Mouse (Mus musculus) spleen, adult 2 months (tissue): ENCODE data around the gene Mettl9. TPM values are rescaled to one million over a fixed set of nuclear protein-coding genes. Genes with fewer than 3 reads are reported as not detected.

ENCODE experiments used
- DNase-seq, 2 experiments: peaks; one replicate each; pipeline versions ENCODE4 v3.0.0 to v3.0.0-alpha.2; 2012 to 2021; ENCODE audit warnings: low spot score in 2 of 2, low read depth in 1 of 2
- H3K27ac ChIP-seq: fragments of 200-500 bp; 2 replicates; pipeline ENCODE4 v1.5.1; 2012; ENCODE audit warnings: low read length, inconsistent platforms; ENCODE audit not compliant: insufficient read depth
- H3K27me3 ChIP-seq: fragments of 200-500 bp; 2 replicates; pipeline ENCODE4 v1.6.1; 2012; ENCODE audit warnings: mild to moderate bottlenecking, moderate library complexity, low read length, inconsistent platforms; ENCODE audit not compliant: control insufficient read depth, insufficient read depth
- H3K36me3 ChIP-seq: fragments of 200-500 bp; 2 replicates; pipeline ENCODE4 v1.6.1; 2012; ENCODE audit warnings: mild to moderate bottlenecking, low read length, inconsistent platforms; ENCODE audit not compliant: control insufficient read depth, insufficient read depth
- H3K4me1 ChIP-seq: fragments of 200-500 bp; 2 replicates; pipeline ENCODE4 v1.6.1; 2011; ENCODE audit warnings: inconsistent platforms; ENCODE audit not compliant: control insufficient read depth, insufficient read depth, insufficient read length
- H3K4me3 ChIP-seq: fragments of 200-500 bp; 2 replicates; pipeline ENCODE4 v1.5.1; 2011; ENCODE audit warnings: mild to moderate bottlenecking, inconsistent platforms; ENCODE audit not compliant: insufficient read depth, insufficient read length; ENCODE audit errors: extremely low read depth
- CTCF ChIP-seq: fragments of 200-500 bp; IDR thresholded peaks from 2 replicates; pipeline ENCODE4 v1.5.1; 2011; ENCODE audit warnings: mild to moderate bottlenecking, inconsistent platforms; ENCODE audit not compliant: insufficient read depth, insufficient read length, insufficient replicate concordance; ENCODE audit errors: extremely low read depth
- POLR2A ChIP-seq: fragments of 200-500 bp; IDR thresholded peaks from 2 replicates; pipeline ENCODE4 v1.6.1; 2011; ENCODE audit warnings: low read depth, low read length, inconsistent platforms
- WGBS: fragments of 180-500 bp; shearing (Covaris S2); methylation state at CpG from one replicate; pipeline ENCODE4 v1.1.7; 2018; 5-methylcytosine and 5-hydroxymethylcytosine counted together
- polyA plus RNA-seq: library from polyadenylated mRNA; depleted of rRNA; stranded (reverse); fragments of >200 nt; gene quantifications from 2 replicates; pipeline ENCODE4 v1.2.3, GENCODE M21; 2012

Gene Mettl9
- polyA plus RNA-seq, 1 experiment: 8.0 TPM

- Histone ChIP-seq H3K27ac (no peak overlapping the region), H3K36me3 (peaks cover 1% of the 10 kb centered on the region; the same call in 1 of the 2 replicates), H3K4me1 (no peaks in the 10 kb centered on the region), H3K27me3 (no peaks in the 10 kb centered on the region), H3K4me3 (no peak overlapping the region)
- WGBS: 84% methylated on average over 4 of the region's 4 CpGs
- TF ChIP-seq POLR2A (no peak), CTCF (no peak)
- DNase-seq: no peak
Observed at GRCm38 (mm10) chr7:121071276-121071675, 37.0 kb downstream of the Mettl9 start.

- no peaks in the 10 kb centered on the region for H3K27me3 ChIP-seq
- 0 out of 2 replicates have a peak, but pooled peaks cover 3% of the 10 kb centered on the region for H3K36me3 ChIP-seq
- no peak for DNase-seq
- no peak for TF ChIP-seq POLR2A
- no peak for TF ChIP-seq CTCF
- WGBS: 69% methylated on average over 5 of the region's 5 CpGs
- no peak overlapping the region for H3K27ac ChIP-seq
- no peaks in the 10 kb centered on the region for H3K4me1 ChIP-seq
- H3K4me3 ChIP-seq: no peak overlapping the region
Observed at GRCm38 (mm10) chr7:121072506-121072905, 38.3 kb downstream of the Mettl9 start.

GRCm38 (mm10) chr7:121074281-121074680 is 40.0 kb downstream of the Mettl9 start, which contains the start of gene Igsf6:
Gene Igsf6 (minus strand): TSS chr7:121074572.
- TF ChIP-seq CTCF (no peak), POLR2A (no peak)
- Histone ChIP-seq H3K4me3 (peak within 1 kb of the TSS; percentile 21), H3K27ac (peak within 1 kb of the TSS; percentile 76), H3K27me3 (no peaks in the 10 kb centered on the region), H3K4me1 (no peaks in the 10 kb centered on the region), H3K36me3 (0 out of 2 replicates have a peak, but pooled peaks cover 3% of the 10 kb centered on the region)
- no peak for DNase-seq
- WGBS: 72% methylated on average over 11 of the region's 11 CpGs

- Histone ChIP-seq H3K27me3 (no peaks in the 10 kb centered on the region), H3K27ac (peak overlapping the region; percentile 76), H3K36me3 (0 out of 2 replicates have a peak, but pooled peaks cover 3% of the 10 kb centered on the region), H3K4me3 (peak overlapping the region; percentile 1; the same call in 1 of the 2 replicates), H3K4me1 (no peaks in the 10 kb centered on the region)
- WGBS: 78% methylated on average over 6 of the region's 6 CpGs
- DNase-seq: no peak
- TF ChIP-seq CTCF (no peak), POLR2A (no peak)
Observed at GRCm38 (mm10) chr7:121074801-121075400, 40.7 kb downstream of the Mettl9 start.

- no peak overlapping the region for H3K4me3 ChIP-seq
- 0 out of 2 replicates have a peak, but pooled peaks cover 3% of the 10 kb centered on the region for H3K36me3 ChIP-seq
- H3K4me1 ChIP-seq: no peaks in the 10 kb centered on the region
- TF ChIP-seq POLR2A (no peak), CTCF (no peak)
- no peaks in the 10 kb centered on the region for H3K27me3 ChIP-seq
- peak overlapping the region; percentile 76 for H3K27ac ChIP-seq
- WGBS: 75% methylated on average over 5 of the region's 5 CpGs
- DNase-seq: no peak
Observed at GRCm38 (mm10) chr7:121075416-121075815, 41.2 kb downstream of the Mettl9 start.

GRCm38 (mm10) chr7:121077311-121077710 is 43.1 kb downstream of the Mettl9 start:
- Histone ChIP-seq H3K36me3 (0 out of 2 replicates have a peak, but pooled peaks cover 3% of the 10 kb centered on the region), H3K27ac (no peak overlapping the region), H3K4me3 (no peak overlapping the region), H3K27me3 (no peaks in the 10 kb centered on the region), H3K4me1 (no peaks in the 10 kb centered on the region)
- WGBS: 94% methylated on average over 6 of the region's 6 CpGs
- no peak for DNase-seq
- TF ChIP-seq CTCF (no peak), POLR2A (no peak)

GRCm38 (mm10) chr7:121077829-121078228 is 43.6 kb downstream of the Mettl9 start:
- TF ChIP-seq POLR2A (no peak), CTCF (peak; percentile 25; the same call in 1 of the 2 replicates)
- peak in 1 of 2 experiments; percentile 40 for DNase-seq
- 60% methylated on average over 5 of the region's 5 CpGs for WGBS
- Histone ChIP-seq H3K4me3 (no peak overlapping the region), H3K4me1 (no peaks in the 10 kb centered on the region), H3K27me3 (no peaks in the 10 kb centered on the region), H3K36me3 (0 out of 2 replicates have a peak, but pooled peaks cover 3% of the 10 kb centered on the region), H3K27ac (no peak overlapping the region)
